Mouse (Mus musculus): ENCODE measurements around the gene Usp22.

- TF ChIP-seq CTCF (IDR thresholded peaks at IDR 0.05; ENCODE audit: low read depth): peak; percentile 43; the same call in 1 of the 2 replicates
- TF ChIP-seq EP300 (IDR thresholded peaks at IDR 0.05; ENCODE audit: low read depth): no peak
Observed at GRCm38 (mm10) chr11:61220156-61220881, 45.5 kb upstream of the Usp22 start.
